Mouse (Mus musculus) gastrocnemius, postnatal 36 days (tissue): ENCODE data around the gene Krtap27-1. TPM values are rescaled to one million over a fixed set of nuclear protein-coding genes. Genes with fewer than 3 reads are reported as not detected.

Source experiments
- DNase-seq, 2 experiments: peaks; one replicate each; pipeline ENCODE4 v3.0.0; 2022
- intact Hi-C: fragments of 180-260 bp; cut with DNase I; formaldehyde crosslinking; loops from one replicate; pipeline ENCODE4 v1.15.1; 2025
- long read RNA-seq, 2 experiments: library from polyadenylated mRNA; stranded (forward); transcript quantifications; one replicate each; pipeline ENCODE4 v2.0.0; 2021
- total RNA-seq, 2 experiments: library from RNA; stranded (reverse); gene quantifications; 2 replicates each; pipeline ENCODE4 v1.2.3; 2021

The Krtap27-1 gene
- total RNA-seq, result not detected
- long read RNA-seq, experiment 1, result 0 reads
- long read RNA-seq, experiment 2, result 0 reads

- intact Hi-C loops, result no loop called here
- DNase-seq, result no peak
These were observed at the start of gene Krtap27-1 for GRCm38 (mm10) chr16:88671571-88671970. Gene Krtap27-1, minus strand, starts transcription at chr16:88671671.

GRCm38 (mm10) chr16:88720031-88720430, 48.6 kb upstream of the Krtap27-1 start:
- intact Hi-C loops, result no loop called here
- no peak for DNase-seq

- DNase-seq, result no peak
- intact Hi-C loops, result no loop called here
These were observed 45.1 kb upstream of the Krtap27-1 start for GRCm38 (mm10) chr16:88716549-88716948.

GRCm38 (mm10) chr16:88711245-88711644, 39.8 kb upstream of the Krtap27-1 start:
- DNase-seq, result no peak
- intact Hi-C loops, result no loop called here

- intact Hi-C loops, result no loop called here
- no peak for DNase-seq
These were observed 39.3 kb upstream of the Krtap27-1 start for GRCm38 (mm10) chr16:88710757-88711156.

- intact Hi-C loops, result no loop called here
- DNase-seq, result no peak
These were observed 36.1 kb upstream of the Krtap27-1 start, which contains the start of gene 2310061N02Rik for GRCm38 (mm10) chr16:88707496-88708012. Gene 2310061N02Rik, minus strand, starts transcription at chr16:88707962.

GRCm38 (mm10) chr16:88701072-88701864, 29.8 kb upstream of the Krtap27-1 start:
- DNase-seq, result no peak
- intact Hi-C loops, result no loop called here

- intact Hi-C loops, result no loop called here
- DNase-seq, result no peak
These were observed 24.8 kb upstream of the Krtap27-1 start for GRCm38 (mm10) chr16:88696256-88696655.

GRCm38 (mm10) chr16:88681282-88681681, 9.8 kb upstream of the Krtap27-1 start:
- intact Hi-C loops, result no loop called here
- no peak for DNase-seq

- intact Hi-C loops, result no loop called here
- DNase-seq, result no peak
These were observed 7.6 kb upstream of the Krtap27-1 start for GRCm38 (mm10) chr16:88679099-88679498.

- no peak for DNase-seq
- intact Hi-C loops, result loop anchor here (5.0 kb wide), 2 partner anchors 165 to 195 kb away; partner anchors contain the start of gene Krtap15
These were observed 14.0 kb downstream of the Krtap27-1 start for GRCm38 (mm10) chr16:88657426-88657825.

- intact Hi-C loops, result no loop called here
These were observed 19.5 kb downstream of the Krtap27-1 start for GRCm38 (mm10) chr16:88651952-88652351.

GRCm38 (mm10) chr16:88651082-88651481, 20.4 kb downstream of the Krtap27-1 start:
- no peak for DNase-seq
- intact Hi-C loops, result no loop called here

More at GRCm38 (mm10) chr16:88651952-88652351, 19.5 kb downstream of the Krtap27-1 start:
- no peak for DNase-seq

GRCm38 (mm10) chr16:88647358-88647846, 24.1 kb downstream of the Krtap27-1 start, which contains the start of gene Krtap26-1:
Gene Krtap26-1, minus strand, starts transcription at chr16:88647796.
- no peak for DNase-seq
- intact Hi-C loops, result no loop called here

- no peak for DNase-seq
- intact Hi-C loops, result no loop called here
These were observed 24.9 kb downstream of the Krtap27-1 start for GRCm38 (mm10) chr16:88646366-88647111.

GRCm38 (mm10) chr16:88640053-88640452, 31.4 kb downstream of the Krtap27-1 start:
- intact Hi-C loops, result no loop called here
- DNase-seq, result no peak

GRCm38 (mm10) chr16:88635142-88635541, 36.3 kb downstream of the Krtap27-1 start:
- no peak for DNase-seq
- intact Hi-C loops, result no loop called here

- intact Hi-C loops, result no loop called here
- no peak for DNase-seq
These were observed 40.0 kb downstream of the Krtap27-1 start for GRCm38 (mm10) chr16:88631474-88631873.

GRCm38 (mm10) chr16:88627566-88627965, 43.9 kb downstream of the Krtap27-1 start, which contains the start of gene 2310079G19Rik:
Gene 2310079G19Rik, minus strand, starts transcription at chr16:88627666.
- no peak for DNase-seq
- intact Hi-C loops, result no loop called here
